Mouse (Mus musculus): ENCODE results near the gene Cdc20. TPM values are rescaled to one million over a fixed set of nuclear protein-coding genes. Genes with fewer than 3 reads are reported as not detected.

Gene Cdc20
- total RNA-seq (2022) = 1 to 10 TPM in 3 of 4 experiments, under 1 TPM in 1; 0.82 to 2.2 (median 1.1) TPM

GRCm38 (mm10) chr4:118436820-118437603, at the start of gene Cdc20:
TSS of gene Cdc20 (minus strand) at chr4:118437352.
- DNase-seq (ENCODE audit: low spot score in 2 of 2) = peak; percentile 72 to 92

DNA sequence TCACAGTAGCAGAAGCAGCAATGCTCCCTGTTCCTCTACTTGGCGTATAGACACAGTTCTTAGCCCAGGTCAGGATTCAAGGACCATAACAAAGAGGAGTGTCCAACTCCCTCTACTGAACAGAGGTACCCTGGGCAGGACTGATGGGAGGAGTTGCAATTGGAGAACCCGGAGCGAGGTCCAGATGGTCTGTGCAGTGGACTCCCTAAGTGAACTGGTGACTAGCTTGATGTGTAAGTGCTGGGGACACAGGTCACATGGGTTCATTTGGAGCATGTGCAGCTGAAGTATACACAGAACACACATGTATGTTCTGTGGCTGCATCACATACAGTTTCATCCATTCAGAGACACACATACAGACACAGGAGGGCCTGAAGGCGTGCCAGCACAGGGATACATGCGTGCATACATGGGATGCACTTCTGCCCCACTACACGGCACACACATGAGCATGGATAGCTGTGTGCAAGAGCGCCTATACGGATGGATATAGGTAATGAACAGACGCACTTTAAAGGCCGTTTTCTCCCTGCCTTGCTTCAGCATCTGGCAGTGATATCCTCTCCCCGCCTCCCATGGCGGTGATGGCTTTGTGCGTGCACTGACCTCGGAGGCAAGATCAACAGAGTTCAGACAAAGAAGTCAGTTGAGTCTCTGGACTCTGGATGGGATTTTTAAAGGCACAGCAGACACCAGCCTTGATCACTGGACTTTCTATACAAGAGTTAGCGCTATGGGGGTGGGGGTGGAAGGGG, 39.8 kb upstream of the Cdc20 start:
- no peak for DNase-seq (ENCODE audit: low spot score in 2 of 2)

- DNase-seq (ENCODE audit: low spot score in 2 of 2) = no peak
Observed at GRCm38 (mm10) chr4:118472687-118473086, 35.5 kb upstream of the Cdc20 start.

GRCm38 (mm10) chr4:118471281-118471680, 34.1 kb upstream of the Cdc20 start:
- DNase-seq (ENCODE audit: low spot score in 2 of 2) = no peak

DNA sequence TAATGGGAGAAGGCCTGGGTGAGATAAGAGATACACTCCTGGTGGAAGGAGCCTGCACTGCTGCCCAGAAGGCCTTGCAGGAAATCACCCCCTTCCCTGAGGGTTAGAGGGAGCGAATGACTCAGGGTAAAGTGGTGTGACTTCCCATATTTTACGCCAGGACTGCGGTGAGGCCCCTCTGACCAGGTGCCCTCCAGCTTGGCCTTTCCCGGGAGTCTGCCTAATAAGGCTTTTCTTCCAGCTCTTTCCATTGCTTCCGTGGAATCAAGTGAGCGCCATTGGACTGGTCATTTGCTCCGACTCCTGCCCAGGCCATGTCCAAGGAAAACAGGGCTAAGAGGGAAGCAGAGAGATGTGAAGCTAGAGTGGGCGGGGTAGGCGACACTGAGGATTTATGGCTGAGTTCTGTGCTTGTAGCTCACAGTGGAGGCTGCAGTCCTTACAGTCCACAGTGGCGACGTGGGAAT, 28.6 kb upstream of the Cdc20 start:
- DNase-seq (ENCODE audit: low spot score in 2 of 2) = no peak

DNA sequence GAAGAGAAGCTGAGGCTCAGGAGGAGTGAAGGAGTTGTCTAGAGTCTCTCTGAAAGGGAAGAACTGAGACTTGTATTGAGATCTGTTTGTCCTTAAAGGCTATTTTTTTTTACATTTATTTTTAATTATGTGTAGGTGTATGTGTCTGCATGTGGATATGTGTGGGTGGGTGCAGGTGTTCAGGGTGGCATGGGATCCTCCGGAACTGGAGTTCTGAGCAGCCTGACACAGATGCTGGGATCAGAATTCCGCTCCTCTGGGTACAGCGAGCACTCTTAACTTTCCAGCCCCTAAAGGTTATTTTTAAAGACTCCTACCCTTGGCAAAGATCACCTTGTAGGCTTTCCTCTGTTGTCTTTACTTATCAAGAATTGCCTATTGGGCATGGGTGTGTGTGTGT, 27.8 kb upstream of the Cdc20 start:
- DNase-seq (ENCODE audit: low spot score in 2 of 2) = peak in 1 of 2 experiments; percentile 38

DNA sequence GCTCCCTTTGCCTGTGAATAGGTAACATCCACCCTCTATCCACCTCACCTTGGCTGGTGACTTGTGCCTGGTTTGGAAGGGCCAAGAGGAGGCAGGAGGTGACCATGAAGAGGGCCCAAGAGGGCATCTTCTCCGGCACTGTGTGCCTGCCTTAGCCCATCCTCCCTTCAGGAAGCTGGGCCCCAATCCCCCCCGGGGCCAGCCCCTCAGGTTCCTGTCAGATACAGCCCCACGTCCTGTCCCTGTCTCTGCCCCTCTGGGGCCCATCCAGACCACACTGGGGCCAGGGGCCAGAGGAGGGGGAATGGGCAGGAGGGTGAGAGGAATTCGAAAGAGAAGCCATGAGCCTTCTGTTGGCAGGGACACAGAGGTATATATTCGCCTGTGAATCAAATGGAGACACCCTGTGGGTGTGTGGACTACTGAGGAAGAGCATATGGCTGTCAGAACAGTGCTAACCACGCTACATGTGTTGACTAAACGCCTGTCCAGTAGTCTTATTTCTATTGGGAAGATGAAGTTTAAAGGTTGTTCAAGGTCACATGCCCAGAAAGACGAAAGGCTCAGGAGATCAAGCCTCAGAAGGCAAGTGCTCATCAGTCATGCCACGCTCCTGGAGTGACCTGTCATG, 20.3 kb upstream of the Cdc20 start, which contains the start of gene Mpl:
Gene Mpl, minus strand, starts transcription at position 169 of the 631 bp plus-strand sequence.
- DNase-seq (ENCODE audit: low spot score in 2 of 2) = peak in 1 of 2 experiments; percentile 44

GRCm38 (mm10) chr4:118446415-118447153, 9.4 kb upstream of the Cdc20 start:
- no peak for DNase-seq (ENCODE audit: low spot score in 2 of 2)

DNA sequence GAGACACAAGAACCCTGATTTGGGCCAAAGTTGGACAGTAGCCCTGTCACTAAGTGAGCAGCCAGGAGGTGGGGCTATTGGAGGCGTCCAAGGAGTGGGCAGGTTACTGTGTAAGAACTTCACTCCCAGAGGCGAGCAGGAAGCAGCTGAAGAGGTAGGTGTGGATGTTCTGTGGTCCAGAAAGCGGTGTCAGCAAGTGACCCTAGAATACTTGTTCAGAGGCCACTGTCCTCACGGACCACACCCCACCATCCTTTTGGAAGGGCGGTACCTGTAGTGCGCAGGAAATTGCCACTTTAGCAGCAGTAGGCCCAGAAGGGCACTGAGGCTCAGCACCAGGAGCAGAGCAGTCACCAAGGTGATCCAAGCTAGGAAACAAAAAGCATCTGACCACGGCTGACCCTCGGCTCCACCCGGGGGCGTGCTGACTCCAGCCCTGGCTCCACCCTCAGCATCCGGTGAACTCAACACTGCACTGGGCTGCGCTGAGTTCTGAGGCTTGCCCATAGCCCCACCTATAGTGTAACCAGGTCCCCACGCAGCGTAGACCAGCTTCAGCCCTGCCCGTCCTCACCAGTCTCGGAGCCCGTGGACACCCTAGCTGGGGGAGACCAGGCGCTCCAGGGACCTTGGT, 8.7 kb upstream of the Cdc20 start:
- no peak for DNase-seq (ENCODE audit: low spot score in 2 of 2)

- DNase-seq (ENCODE audit: low spot score in 2 of 2) = no peak
Observed at GRCm38 (mm10) chr4:118445088-118445487, 7.9 kb upstream of the Cdc20 start.

- no peak for DNase-seq (ENCODE audit: low spot score in 2 of 2)
Observed at GRCm38 (mm10) chr4:118437829-118438253, 689 bp upstream of the Cdc20 start.

GRCm38 (mm10) chr4:118432332-118432731, 4.8 kb downstream of the Cdc20 start:
- no peak for DNase-seq (ENCODE audit: low spot score in 2 of 2)

DNA sequence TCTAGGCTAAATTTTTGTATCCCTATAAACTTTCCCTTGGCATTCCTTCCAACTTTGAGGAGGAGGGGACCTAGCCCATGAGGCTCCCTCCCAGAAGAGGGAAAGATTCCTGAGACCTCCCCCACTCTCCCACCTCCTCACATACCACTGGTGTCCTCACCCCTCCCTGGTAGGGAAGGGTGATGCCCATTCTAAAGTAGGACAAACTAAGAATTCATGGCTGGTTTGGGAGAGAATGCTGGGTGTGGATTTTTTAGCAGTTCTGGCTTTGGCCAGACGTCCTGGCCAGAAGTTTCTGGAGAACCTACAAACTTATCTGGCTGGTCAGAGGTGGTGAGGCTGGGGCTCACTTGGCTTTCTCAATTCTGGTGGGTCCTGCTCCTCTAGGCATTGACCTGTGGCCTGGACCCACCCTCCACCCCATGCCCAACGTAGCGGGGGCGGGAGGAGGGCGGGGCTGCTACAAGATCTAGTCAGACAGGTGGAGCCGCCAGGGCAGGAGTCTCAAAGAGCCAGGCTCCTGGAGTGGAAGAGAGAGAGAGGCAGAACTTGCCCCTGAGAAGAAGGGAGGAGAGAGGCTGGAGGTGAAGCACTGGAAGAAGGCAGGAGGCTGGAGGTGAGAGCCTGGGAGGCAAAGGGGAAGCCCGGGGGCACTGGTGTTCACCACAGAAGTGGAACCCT, 7.8 kb downstream of the Cdc20 start:
- DNase-seq (ENCODE audit: low spot score in 2 of 2) = no peak

DNA sequence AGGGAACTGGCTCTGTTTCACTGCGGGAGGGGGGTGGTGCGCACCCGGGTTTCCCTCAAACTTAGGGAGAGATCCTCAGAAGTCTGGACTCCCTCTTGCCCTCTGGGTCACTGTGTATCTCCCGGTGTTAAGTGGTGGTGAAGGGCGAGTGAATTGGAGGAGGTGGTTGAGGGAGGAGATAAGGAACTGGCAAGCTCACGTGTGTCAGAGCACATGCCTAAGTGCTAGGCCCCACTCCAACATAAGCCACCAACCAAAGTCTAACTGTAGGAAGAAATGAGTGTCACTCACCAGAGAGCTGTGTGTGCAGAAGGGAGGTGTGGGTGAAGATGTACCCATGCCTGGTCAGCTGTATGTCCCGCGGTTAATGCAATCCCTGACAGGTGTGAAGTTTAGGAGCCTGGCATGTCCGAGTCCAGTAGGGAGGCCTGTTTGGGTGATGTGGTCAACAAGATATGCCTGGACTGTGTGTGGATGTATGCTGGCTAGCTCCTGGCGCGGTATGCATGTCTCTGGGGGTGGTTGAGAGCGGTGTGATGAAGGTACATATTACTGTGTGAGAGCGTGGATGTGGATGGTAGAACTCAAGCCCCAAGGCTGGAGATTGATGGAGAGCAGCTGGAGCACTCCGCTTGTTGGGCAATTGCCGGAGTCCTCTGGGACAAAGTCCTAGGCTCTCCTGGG, 8.5 kb downstream of the Cdc20 start:
- no peak for DNase-seq (ENCODE audit: low spot score in 2 of 2)

GRCm38 (mm10) chr4:118427768-118428451, 9.2 kb downstream of the Cdc20 start, which contains the start of gene Elovl1:
TSS of gene Elovl1 (plus strand) at chr4:118428093.
- DNase-seq (ENCODE audit: low spot score in 2 of 2) = peak in 1 of 2 experiments; percentile 70

DNA sequence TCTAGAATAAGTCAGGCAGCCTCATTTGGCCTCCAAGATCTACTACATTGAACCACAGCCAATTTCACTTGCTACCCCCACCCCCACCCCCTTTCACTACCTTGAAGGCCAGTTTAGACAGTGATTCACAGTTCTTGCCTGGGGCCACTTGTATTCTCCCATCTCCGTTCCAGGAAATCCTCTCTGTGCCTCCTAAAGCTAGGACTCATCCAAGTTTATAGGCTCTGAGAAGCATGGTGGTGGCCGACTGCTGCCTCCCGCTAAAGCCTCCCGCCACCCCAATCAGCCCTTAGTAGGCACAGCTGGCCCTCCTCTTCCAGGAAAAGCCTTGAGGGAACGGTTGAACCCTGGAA, 9.8 kb downstream of the Cdc20 start:
- DNase-seq (ENCODE audit: low spot score in 2 of 2) = no peak

GRCm38 (mm10) chr4:118425374-118425773, 11.8 kb downstream of the Cdc20 start:
- no peak for DNase-seq (ENCODE audit: low spot score in 2 of 2)

GRCm38 (mm10) chr4:118424541-118425160, 12.5 kb downstream of the Cdc20 start:
- no peak for DNase-seq (ENCODE audit: low spot score in 2 of 2)

Measured in left cerebral cortex, adult 8-10 months (tissue).